Comparison of ENCODE assay signal across 22 mouse cellular contexts in genomic region chr3:79703135-79703534, GRCm38 (mm10). TPM values are rescaled to one million over a fixed set of nuclear protein-coding genes. Genes with fewer than 3 reads are reported as not detected.
"Had no signal": no experiment of that assay in that cellular context is flagged by ENCODE, and none has a peak within 500 bp of the region (broad histone marks: within the 10 kb centered on the region; RNA-seq: fewer than 3 reads in every experiment).

No protein-coding gene starts in this region.

- H3K9ac ChIP-seq: limb, embryonic 13.5 days; liver, embryonic 12.5 days; liver, embryonic 15.5 days; lung, embryonic 15.5 days; stomach, embryonic 15.5 days had no signal

- H3K27ac ChIP-seq: kidney, postnatal 0 days; limb, embryonic 10.5 days; liver, embryonic 12.5 days; liver, embryonic 15.5 days; lung, embryonic 15.5 days; stomach, embryonic 15.5 days had no signal

- ATAC-seq: intestine, postnatal 0 days; liver, embryonic 12.5 days had no signal

- H3K4me1 ChIP-seq: limb, embryonic 13.5 days; liver, embryonic 12.5 days; liver, embryonic 15.5 days; lung, embryonic 15.5 days; stomach, embryonic 15.5 days had no signal

- H3K36me3 ChIP-seq: limb, embryonic 10.5 days; limb, embryonic 13.5 days; liver, embryonic 12.5 days; liver, embryonic 15.5 days; lung, embryonic 15.5 days; stomach, embryonic 15.5 days had no signal

- H3K4me3 ChIP-seq: limb, embryonic 10.5 days; limb, embryonic 13.5 days; liver, embryonic 12.5 days; liver, embryonic 15.5 days; lung, embryonic 15.5 days; stomach, embryonic 15.5 days had no signal

- H3K9me3 ChIP-seq: limb, embryonic 10.5 days; limb, embryonic 13.5 days; liver, embryonic 12.5 days; liver, embryonic 15.5 days; lung, embryonic 15.5 days; stomach, embryonic 15.5 days had no signal

- DNase-seq: kidney, adult 2 months; kidney, postnatal 25 days; liver; lung, adult 18-20 months; lung, postnatal 14 days; lung, postnatal 4 days; midbrain, embryonic 14.5 days; right cerebral cortex, postnatal 14 days; spleen, adult 18-20 months; thymus, postnatal 25 days had no signal

- H3K27me3 ChIP-seq: limb, embryonic 13.5 days; liver, embryonic 15.5 days; lung, embryonic 15.5 days; stomach, embryonic 15.5 days had no signal

- H3K4me2 ChIP-seq: limb, embryonic 13.5 days; liver, embryonic 12.5 days; liver, embryonic 15.5 days; lung, embryonic 15.5 days; midbrain, embryonic 11.5 days; stomach, embryonic 15.5 days had no signal

RNA-seq across cellular contexts. Expression of gene Rxfp1, which starts 34.5 kb away (rescaled TPM):
- total RNA-seq: megakaryocyte progenitor cell, adult 5-6 weeks; megakaryocyte-erythroid progenitor cell, adult 5-6 weeks had no signal
- polyA plus RNA-seq: kidney, embryonic 14.5 days; kidney, postnatal 0 days; liver, embryonic 15.5 days; midbrain, embryonic 11.5 days; midbrain, embryonic 14.5 days; stomach, embryonic 15.5 days had no signal
